Mouse (Mus musculus) lung, postnatal 0 days (tissue): ENCODE results near the gene Scn4a. TPM values are rescaled to one million over a fixed set of nuclear protein-coding genes. Genes with fewer than 3 reads are reported as not detected.
"Not testable (repeated sequence)": the region's sequence is repeated elsewhere in the genome, so short reads cannot be mapped to it uniquely, and the experiment has no call there.

ENCODE experiments used
- ATAC-seq: fragments of 200-750 bp; cut with Nextera tagmentation; 2 replicates; pipeline ENCODE4 v1.8.0; 2017; ENCODE audit warnings: moderate library complexity
- DNase-seq: peaks from one replicate; pipeline ENCODE4 v3.0.0-alpha.2; 2016; ENCODE audit warnings: low spot score
- H3K27ac ChIP-seq: fragments of 300-500 bp; sonication (generic); 2 replicates; pipeline ENCODE4 v1.5.1; 2014; ENCODE audit warnings: antibody characterized with exemption, mild to moderate bottlenecking, low read length, mixed read lengths
- H3K27me3 ChIP-seq: fragments of 300-500 bp; sonication (generic); replicated peaks from 2 replicates; pipeline ENCODE4 v1.6.1; 2014; ENCODE audit warnings: low read length, mixed read lengths; ENCODE audit not compliant: insufficient read depth
- H3K36me3 ChIP-seq: fragments of 300-500 bp; sonication (generic); 2 replicates; pipeline ENCODE4 v1.6.1; 2014; ENCODE audit warnings: low read length, mixed read lengths; ENCODE audit not compliant: insufficient read depth
- H3K4me1 ChIP-seq: fragments of 300-500 bp; sonication (generic); 2 replicates; pipeline ENCODE4 v1.6.1; 2014; ENCODE audit warnings: antibody characterized with exemption, low read depth, low read length, mixed read lengths; ENCODE audit not compliant: insufficient read depth
- H3K4me2 ChIP-seq: fragments of 300-500 bp; sonication (generic); replicated peaks from 2 replicates; pipeline ENCODE4 v1.6.1; 2014; ENCODE audit warnings: low read depth, mild to moderate bottlenecking, low read length, moderate library complexity, mixed read lengths
- H3K4me3 ChIP-seq: fragments of 300-500 bp; sonication (generic); 2 replicates; pipeline ENCODE4 v1.5.1; 2014; ENCODE audit warnings: low read depth, low read length
- H3K9ac ChIP-seq: fragments of 300-500 bp; sonication (generic); replicated peaks from 2 replicates; pipeline ENCODE4 v1.6.1; 2014; ENCODE audit warnings: low read depth, mild to moderate bottlenecking
- H3K9me3 ChIP-seq: fragments of 300-500 bp; sonication (generic); 2 replicates; pipeline ENCODE4 v1.6.1; 2016; ENCODE audit warnings: low read length, mixed read lengths
- CTCF ChIP-seq: IDR thresholded peaks from 2 replicates; pipeline ENCODE4 v1.5.1; 2016; ENCODE audit warnings: antibody characterized with exemption, mild to moderate bottlenecking
- EP300 ChIP-seq: IDR thresholded peaks from 2 replicates; pipeline ENCODE4 v1.6.1; 2016; ENCODE audit warnings: antibody characterized with exemption, mild to moderate bottlenecking, control low read depth
- WGBS: fragments of 180-500 bp; shearing (Covaris S2); extraction: QIAGEN DNeasy Blood & Tissue Kit; methylation state at CpG from one replicate; pipeline ENCODE4 v1.1.7; 2014; 5-methylcytosine and 5-hydroxymethylcytosine counted together
- polyA plus RNA-seq: library from polyadenylated mRNA; unstranded; fragments of >200 nt; fragmentation: Nextera tagmentation; extraction: Ambion mirVana; gene quantifications from 2 replicates; pipeline ENCODE4 v1.2.1, GENCODE M21; 2015

Scn4a gene
- polyA plus RNA-seq: 0.04 TPM in 1 of 2 replicates, not detected in the other

DNA sequence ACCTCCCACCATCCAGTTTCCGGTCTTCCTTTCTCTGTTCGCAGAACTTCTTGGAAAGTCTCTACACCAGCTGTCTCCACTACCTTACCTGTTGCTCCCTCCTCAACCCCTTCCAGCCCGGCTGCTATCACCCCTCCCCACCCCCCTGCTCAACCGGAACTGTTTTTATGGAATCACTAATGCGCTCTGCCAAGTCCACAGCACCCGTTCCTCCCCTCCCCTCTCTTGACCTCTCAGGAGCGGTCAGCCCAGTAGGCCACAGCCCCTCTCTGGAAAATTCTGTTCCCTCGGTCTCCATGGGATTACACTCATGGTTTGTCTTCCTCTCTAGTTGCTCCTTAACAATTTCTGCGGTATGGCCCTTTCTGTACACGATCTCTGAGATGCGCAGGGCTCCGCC lies at the start of gene Scn4a:
Gene Scn4a (minus strand): TSS at position 101 of the 400 bp plus-strand sequence.
- Histone ChIP-seq H3K27me3 (no peaks in the 10 kb centered on the region), H3K9me3 (no peaks in the 10 kb centered on the region), H3K4me3 (no peak within 1 kb of the TSS), H3K4me2 (no peak within 1 kb of the TSS), H3K4me1 (no peaks in the 10 kb centered on the region), H3K36me3 (no peaks in the 10 kb centered on the region), H3K9ac (no peak within 1 kb of the TSS), H3K27ac (no peak within 1 kb of the TSS)
- no peak for ATAC-seq
- 74% methylated on average over 12 of the region's 12 CpGs for WGBS
- no peak for TF ChIP-seq CTCF
- DNase-seq: no peak

DNA sequence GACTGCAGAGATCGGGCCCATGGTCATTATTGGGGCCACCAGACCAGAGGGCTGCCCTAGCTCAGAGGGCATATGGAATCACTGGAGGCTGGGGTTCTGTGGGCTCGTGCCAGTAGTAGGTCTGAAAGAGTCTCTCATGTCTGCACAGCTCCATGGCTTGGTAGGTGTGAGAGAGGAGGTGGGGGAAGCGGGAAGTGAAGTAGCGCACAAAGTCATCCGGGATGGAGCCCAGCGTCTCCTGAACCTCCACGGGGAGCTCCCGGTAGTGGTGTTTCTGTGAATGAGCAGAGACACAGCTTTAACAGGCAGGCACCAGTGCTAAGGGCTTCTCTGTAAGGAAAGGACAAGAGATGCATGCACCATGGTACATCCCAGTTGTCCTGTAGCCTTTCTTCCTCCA lies 45.4 kb upstream of the Scn4a start:
- Histone ChIP-seq H3K36me3 (peaks cover 39% of the 10 kb centered on the region), H3K4me1 (no peaks in the 10 kb centered on the region), H3K4me3 (no peak overlapping the region), H3K27ac (no peak overlapping the region), H3K9ac (no peak overlapping the region), H3K9me3 (no peaks in the 10 kb centered on the region), H3K4me2 (no peak overlapping the region), H3K27me3 (no peaks in the 10 kb centered on the region)
- 91% methylated on average over 8 of the region's 8 CpGs for WGBS
- TF ChIP-seq CTCF (no peak), EP300 (no peak)
- no peak for ATAC-seq
- no peak for DNase-seq

DNA sequence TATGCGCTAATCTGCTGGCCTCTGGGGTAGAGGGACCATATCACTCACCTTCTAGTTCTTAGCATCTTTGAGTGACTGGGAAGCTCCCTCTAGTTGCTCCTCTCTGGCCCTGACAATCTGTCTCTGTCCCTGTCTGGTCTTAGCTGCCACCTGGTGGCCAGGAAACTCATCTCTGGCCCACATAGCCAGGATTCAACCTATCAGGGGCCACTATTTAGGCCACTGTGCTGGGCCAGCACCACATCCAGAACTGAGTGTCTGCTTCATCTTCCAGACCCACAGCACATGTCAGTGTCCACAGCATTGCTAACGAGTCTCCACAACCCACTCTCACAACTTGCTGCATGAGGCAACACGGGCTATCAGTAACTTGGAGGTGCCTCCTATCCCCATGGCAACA lies 44.6 kb upstream of the Scn4a start:
- 85% methylated on average over 3 of the region's 3 CpGs for WGBS
- no peak overlapping the region for H3K9ac ChIP-seq
- H3K9me3 ChIP-seq: no peaks in the 10 kb centered on the region
- ATAC-seq (no peak), DNase-seq (no peak)
- TF ChIP-seq EP300 (no peak), CTCF (peak; percentile 53)
- no peaks in the 10 kb centered on the region for H3K4me1 ChIP-seq
- no peak overlapping the region for H3K27ac ChIP-seq
- H3K4me2 ChIP-seq: no peak overlapping the region
- no peaks in the 10 kb centered on the region for H3K27me3 ChIP-seq
- peaks cover 30% of the 10 kb centered on the region for H3K36me3 ChIP-seq
- H3K4me3 ChIP-seq: no peak overlapping the region

- H3K9me3 ChIP-seq, H3K4me2 ChIP-seq, H3K4me3 ChIP-seq, H3K4me1 ChIP-seq, H3K27me3 ChIP-seq, DNase-seq, ATAC-seq, H3K27ac ChIP-seq, H3K9ac ChIP-seq: not testable (repeated sequence)
- peaks cover 10% of the 10 kb centered on the region; the same call in 1 of the 2 replicates for H3K36me3 ChIP-seq
- WGBS: 79% methylated on average over 2 of the region's 2 CpGs
These were observed 41.0 kb upstream of the Scn4a start for GRCm38 (mm10) chr11:106394055-106394454.

GRCm38 (mm10) chr11:106393331-106393616 lies 40.2 kb upstream of the Scn4a start:
- no peak overlapping the region for H3K4me2 ChIP-seq
- no peaks in the 10 kb centered on the region for H3K4me1 ChIP-seq
- H3K9ac ChIP-seq: no peak overlapping the region
- H3K27me3 ChIP-seq: no peaks in the 10 kb centered on the region
- WGBS: 46% methylated on average over 4 of the region's 4 CpGs
- no peak overlapping the region for H3K27ac ChIP-seq
- no peak for ATAC-seq
- H3K4me3 ChIP-seq: no peak overlapping the region
- H3K9me3 ChIP-seq: no peaks in the 10 kb centered on the region
- peaks cover 5% of the 10 kb centered on the region; the same call in 1 of the 2 replicates for H3K36me3 ChIP-seq
- no peak for TF ChIP-seq CTCF
- TF ChIP-seq EP300: no peak
- DNase-seq: no peak

GRCm38 (mm10) chr11:106392597-106393330 lies 39.7 kb upstream of the Scn4a start:
- H3K36me3 ChIP-seq: 0 out of 2 replicates have a peak, but pooled peaks cover 3% of the 10 kb centered on the region
- no peaks in the 10 kb centered on the region for H3K9me3 ChIP-seq
- H3K27ac ChIP-seq: no peak overlapping the region
- WGBS: 59% methylated on average over 7 of the region's 7 CpGs
- no peaks in the 10 kb centered on the region for H3K4me1 ChIP-seq
- no peak for TF ChIP-seq EP300
- TF ChIP-seq CTCF: no peak
- H3K4me2 ChIP-seq: no peak overlapping the region
- DNase-seq: no peak
- ATAC-seq: no peak
- H3K27me3 ChIP-seq: no peaks in the 10 kb centered on the region
- no peak overlapping the region for H3K9ac ChIP-seq
- H3K4me3 ChIP-seq: no peak overlapping the region
